Mouse (Mus musculus) C2C12 (cell line): ENCODE data around the gene Hoxb8.

Experiments
- CEBPB ChIP-seq: IDR thresholded peaks from one replicate; pipeline ENCODE4 v1.6.1; 2011; ENCODE audit warnings: low read depth, mild to moderate bottlenecking, control low read depth, moderate library complexity
- CTCF ChIP-seq: IDR thresholded peaks from one replicate; pipeline ENCODE4 v1.5.1; 2011; ENCODE audit not compliant: control insufficient read depth, insufficient read depth, insufficient read length
- MAX ChIP-seq: IDR thresholded peaks from one replicate; pipeline ENCODE4 v1.6.1; 2011; ENCODE audit warnings: mild to moderate bottlenecking, control low read depth
- MYOD1 ChIP-seq: IDR thresholded peaks from one replicate; pipeline ENCODE4 v1.6.1; 2011; ENCODE audit warnings: low read depth; ENCODE audit not compliant: control insufficient read depth, insufficient read length
- MYOG ChIP-seq: IDR thresholded peaks from one replicate; pipeline ENCODE4 v1.6.1; 2011; ENCODE audit not compliant: control insufficient read depth, insufficient read length; ENCODE audit errors: extremely low read depth
- USF1 ChIP-seq: IDR thresholded peaks from one replicate; pipeline ENCODE4 v1.6.1; 2011; ENCODE audit warnings: low read depth, mild to moderate bottlenecking, control low read depth, moderate library complexity

- TF ChIP-seq CTCF (no peak), MYOG (no peak), MAX (no peak), USF1 (no peak), CEBPB (no peak), MYOD1 (no peak)
These were observed 35.2 kb downstream of the Hoxb8 start for GRCm38 (mm10) chr11:96316696-96317607.
